Mouse (Mus musculus) heart, adult 2 months (tissue): ENCODE measurements around the gene Sema3d.

ENCODE experiments used
- CTCF ChIP-seq: fragments of 200-600 bp; IDR thresholded peaks from 2 replicates; pipeline ENCODE4 v1.8.1; 2022; ENCODE audit warnings: antibody characterized with exemption, mild to moderate bottlenecking, moderate library complexity
- EP300 ChIP-seq: fragments of 200-500 bp; IDR thresholded peaks from 2 replicates; pipeline ENCODE4 v1.6.1; 2011; ENCODE audit warnings: low read depth, low read length, control low read depth; ENCODE audit not compliant: insufficient read depth
- POLR2A ChIP-seq: fragments of 200-500 bp; IDR thresholded peaks from 2 replicates; pipeline ENCODE4 v1.6.1; 2011; ENCODE audit warnings: mild to moderate bottlenecking, low read depth, low read length, control low read depth; ENCODE audit not compliant: insufficient read depth

- no peak for TF ChIP-seq CTCF
- TF ChIP-seq POLR2A: no peak
- no peak for TF ChIP-seq EP300
Observed at GRCm38 (mm10) chr5:12499791-12500504, 116.8 kb downstream of the Sema3d start.
